Mouse (Mus musculus): Measurements from ENCODE around the gene Zmym5. TPM values are rescaled to one million over a fixed set of nuclear protein-coding genes. Genes with fewer than 3 reads are reported as not detected.

Zmym5 gene
- polyA plus RNA-seq, 1 experiment, result 6.8 TPM

- Histone ChIP-seq H3K4me3 (replicated peaks; ENCODE audit: extremely low read depth, low read depth, low read length) (no peak overlapping the region), H3K4me1 (ENCODE audit: control insufficient read depth, insufficient read depth, low read length) (no peaks in the 10 kb centered on the region)
- TF ChIP-seq CTCF (IDR thresholded peaks at IDR 0.05; ENCODE audit: insufficient read depth, low read length), result no peak
- no peak for TF ChIP-seq POLR2A (IDR thresholded peaks at IDR 0.05; ENCODE audit: borderline replicate concordance, extremely low read depth, low read depth, low read length)
- no peak for DNase-seq
Observed at GRCm38 (mm10) chr14:56824562-56824961, 13.0 kb upstream of the Zmym5 start.

GRCm38 (mm10) chr14:56817616-56818015 is 6.1 kb upstream of the Zmym5 start:
- Histone ChIP-seq H3K4me1 (ENCODE audit: control insufficient read depth, insufficient read depth, low read length) (peaks cover 6% of the 10 kb centered on the region), H3K4me3 (replicated peaks; ENCODE audit: extremely low read depth, low read depth, low read length) (no peak overlapping the region)
- no peak for TF ChIP-seq CTCF (IDR thresholded peaks at IDR 0.05; ENCODE audit: insufficient read depth, low read length)
- TF ChIP-seq POLR2A (IDR thresholded peaks at IDR 0.05; ENCODE audit: borderline replicate concordance, extremely low read depth, low read depth, low read length), result no peak
- DNase-seq, result no peak
- 28% methylated on average over 10 of the region's 11 CpGs for WGBS

DNA sequence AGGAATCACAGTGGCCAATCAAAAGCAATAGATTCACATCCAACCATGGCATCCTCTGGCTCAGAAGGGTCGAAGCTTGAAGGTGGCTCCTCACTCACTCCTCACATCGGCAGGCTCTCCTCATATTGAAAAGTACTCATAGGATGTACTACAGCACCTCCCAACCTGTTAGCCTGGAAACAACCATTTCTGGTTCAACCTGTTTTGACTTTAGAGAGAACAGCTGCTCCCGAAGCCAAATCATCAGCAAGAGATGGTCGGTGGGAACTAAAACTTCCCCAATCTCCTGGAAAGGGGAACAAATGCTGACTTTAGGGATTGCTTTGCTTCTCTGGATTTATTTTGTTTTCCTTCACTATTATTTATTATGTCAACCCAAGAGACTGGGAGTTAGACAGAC is 5.6 kb upstream of the Zmym5 start:
- TF ChIP-seq CTCF (IDR thresholded peaks at IDR 0.05; ENCODE audit: insufficient read depth, low read length), result no peak
- no peak for TF ChIP-seq POLR2A (IDR thresholded peaks at IDR 0.05; ENCODE audit: borderline replicate concordance, extremely low read depth, low read depth, low read length)
- 56% methylated on average over 4 of the region's 4 CpGs for WGBS
- Histone ChIP-seq H3K4me1 (ENCODE audit: control insufficient read depth, insufficient read depth, low read length) (peaks cover 6% of the 10 kb centered on the region), H3K4me3 (replicated peaks; ENCODE audit: extremely low read depth, low read depth, low read length) (no peak overlapping the region)
- DNase-seq, result no peak

GRCm38 (mm10) chr14:56816541-56816940 is 5.0 kb upstream of the Zmym5 start:
- WGBS, result 89% methylated on average over 4 of the region's 4 CpGs
- no peak for DNase-seq
- no peak for TF ChIP-seq POLR2A (IDR thresholded peaks at IDR 0.05; ENCODE audit: borderline replicate concordance, extremely low read depth, low read depth, low read length)
- no peak for TF ChIP-seq CTCF (IDR thresholded peaks at IDR 0.05; ENCODE audit: insufficient read depth, low read length)
- H3K4me3 ChIP-seq (replicated peaks; ENCODE audit: extremely low read depth, low read depth, low read length), result no peak overlapping the region
- H3K4me1 ChIP-seq (ENCODE audit: control insufficient read depth, insufficient read depth, low read length), result peaks cover 6% of the 10 kb centered on the region

- Histone ChIP-seq H3K4me3 (replicated peaks; ENCODE audit: extremely low read depth, low read depth, low read length) (peak overlapping the region; percentile 62), H3K4me1 (ENCODE audit: control insufficient read depth, insufficient read depth, low read length) (peaks cover 15% of the 10 kb centered on the region)
- no peak for TF ChIP-seq POLR2A (IDR thresholded peaks at IDR 0.05; ENCODE audit: borderline replicate concordance, extremely low read depth, low read depth, low read length)
- peak; percentile 26 for TF ChIP-seq CTCF (IDR thresholded peaks at IDR 0.05; ENCODE audit: insufficient read depth, low read length)
- peak; percentile 74 for DNase-seq
- WGBS, result under 1% methylated on average over 35 of the region's 35 CpGs
Observed at GRCm38 (mm10) chr14:56812520-56813036, 1.1 kb upstream of the Zmym5 start.

DNA sequence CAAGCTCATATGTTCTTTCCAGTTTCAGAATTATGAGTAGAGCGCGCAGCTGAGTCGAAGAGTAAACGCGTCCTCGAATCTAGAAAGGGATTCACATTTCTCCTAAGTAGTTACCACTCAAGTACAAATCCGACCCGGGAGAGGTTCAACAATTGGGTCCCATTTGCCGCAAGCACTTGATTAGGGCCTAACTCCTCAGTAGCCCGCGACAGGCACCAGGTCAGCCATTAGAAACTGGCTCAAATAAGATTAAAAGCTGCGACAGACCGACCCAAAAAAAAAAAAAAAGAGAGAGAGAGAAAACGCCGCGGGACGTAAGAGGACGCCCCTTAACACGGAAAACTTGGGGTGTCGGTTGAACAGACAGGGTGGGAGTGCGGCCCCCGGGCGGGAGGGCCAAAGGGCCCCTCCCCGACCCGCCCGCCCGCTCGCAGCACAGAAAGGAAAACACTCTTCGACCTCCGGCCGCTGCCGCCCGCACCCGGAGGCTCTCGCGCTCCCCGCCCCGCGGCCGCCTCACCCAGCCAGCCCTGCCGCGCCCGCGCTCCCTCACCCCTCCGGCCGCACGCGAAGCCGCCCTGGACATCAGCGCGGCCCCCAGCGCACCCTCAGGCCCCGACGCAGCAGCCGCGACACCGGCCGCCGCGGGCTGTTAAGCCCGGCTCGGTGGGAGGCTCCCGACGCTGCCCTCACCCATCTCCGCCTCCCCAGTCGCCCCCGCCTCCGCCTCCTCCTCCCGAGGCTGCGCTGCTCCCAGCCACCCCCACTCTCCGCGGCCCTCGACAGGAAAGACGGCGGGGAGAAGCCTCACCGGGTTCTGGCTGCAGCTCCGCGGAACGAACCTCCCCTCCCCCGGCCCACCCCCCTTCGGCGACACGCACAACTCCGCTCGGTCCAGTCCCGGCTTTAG is 480 bp downstream of the Zmym5 start:
- DNase-seq, result peak; percentile 67
- Histone ChIP-seq H3K4me3 (replicated peaks; ENCODE audit: extremely low read depth, low read depth, low read length) (peak overlapping the region; percentile 76), H3K4me1 (ENCODE audit: control insufficient read depth, insufficient read depth, low read length) (peaks cover 15% of the 10 kb centered on the region)
- 2% methylated on average over 52 of the region's 86 CpGs for WGBS
- TF ChIP-seq POLR2A (IDR thresholded peaks at IDR 0.05; ENCODE audit: borderline replicate concordance, extremely low read depth, low read depth, low read length), result 0 out of 2 replicates have a peak, but pooled peaks have one; percentile 11

DNA sequence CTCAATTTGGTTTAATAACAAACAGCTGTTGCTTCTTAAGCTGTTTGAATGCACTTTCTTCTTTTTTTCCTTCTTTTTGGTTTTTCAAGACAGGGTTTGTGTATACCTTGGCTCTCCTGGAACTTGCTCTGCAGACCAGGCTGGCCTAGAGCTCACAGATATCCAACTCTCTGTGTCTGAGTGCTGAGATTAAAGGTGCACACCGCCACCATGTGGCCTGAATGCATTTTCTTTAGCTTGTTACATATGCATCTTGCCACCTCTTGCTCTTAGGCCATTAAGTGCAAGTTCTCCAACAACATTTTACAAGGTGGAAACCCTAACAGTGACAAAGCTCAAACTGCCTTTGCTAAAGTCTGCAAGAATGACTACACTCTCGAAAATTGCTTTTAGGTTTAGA is 18.3 kb downstream of the Zmym5 start:
- 42% methylated on average over 2 of the region's 2 CpGs for WGBS
- no peaks in the 10 kb centered on the region for H3K4me1 ChIP-seq (ENCODE audit: control insufficient read depth, insufficient read depth, low read length)
- DNase-seq, result no peak
- no peak overlapping the region for H3K4me3 ChIP-seq (replicated peaks; ENCODE audit: extremely low read depth, low read depth, low read length)
- TF ChIP-seq POLR2A (IDR thresholded peaks at IDR 0.05; ENCODE audit: borderline replicate concordance, extremely low read depth, low read depth, low read length) (no peak), CTCF (IDR thresholded peaks at IDR 0.05; ENCODE audit: insufficient read depth, low read length) (peak; percentile 27; the same call in 1 of the 2 replicates)

DNA sequence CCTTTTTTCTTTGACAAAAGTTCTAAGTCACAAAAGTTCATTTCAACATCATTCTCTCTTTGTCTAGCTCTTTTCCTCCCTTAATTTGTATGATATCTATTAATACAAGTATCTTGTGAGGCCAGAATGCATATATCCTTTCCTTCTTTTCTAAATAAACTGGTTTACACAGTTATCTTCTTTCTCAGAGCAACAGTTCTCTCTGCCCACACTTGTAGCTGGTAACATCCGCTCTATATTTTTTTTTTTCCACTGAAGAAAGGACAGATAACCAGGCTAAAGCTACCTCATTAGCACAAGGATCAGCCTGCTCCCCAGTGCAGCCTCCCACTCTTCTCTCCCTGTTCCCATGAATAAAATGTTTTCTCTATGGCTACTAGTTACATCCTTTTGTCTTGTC is 26.9 kb downstream of the Zmym5 start:
- no peak for DNase-seq
- Histone ChIP-seq H3K4me3 (replicated peaks; ENCODE audit: extremely low read depth, low read depth, low read length) (no peak overlapping the region), H3K4me1 (ENCODE audit: control insufficient read depth, insufficient read depth, low read length) (no peaks in the 10 kb centered on the region)
- no peak for TF ChIP-seq CTCF (IDR thresholded peaks at IDR 0.05; ENCODE audit: insufficient read depth, low read length)
- 81% methylated on average over 1 of the region's 1 CpGs for WGBS

- TF ChIP-seq CTCF (IDR thresholded peaks at IDR 0.05; ENCODE audit: insufficient read depth, low read length) (no peak), POLR2A (IDR thresholded peaks at IDR 0.05; ENCODE audit: borderline replicate concordance, extremely low read depth, low read depth, low read length) (no peak)
- WGBS, result 24% methylated on average over 3 of the region's 3 CpGs
- H3K4me1 ChIP-seq (ENCODE audit: control insufficient read depth, insufficient read depth, low read length), result peaks cover 2% of the 10 kb centered on the region
- peak overlapping the region; percentile 78 for H3K4me3 ChIP-seq (replicated peaks; ENCODE audit: extremely low read depth, low read depth, low read length)
- DNase-seq, result no peak
Observed at GRCm38 (mm10) chr14:56778933-56779300, 32.6 kb downstream of the Zmym5 start.

Measured in lung, adult 2 months (tissue).